In genomic region chr5:53378106-53378505, GRCm38 (mm10) we compare ENCODE assay signal across 19 mouse cellular contexts.
DNase-seq lines count a peak whose midpoint lies in the region; ATAC-seq and TF ChIP-seq lines count a peak whose summit lies in the region.
"Had no signal": no experiment of that assay in that cellular context is flagged by ENCODE, and none has a peak within 500 bp of the region (broad histone marks: within the 10 kb centered on the region; RNA-seq: fewer than 3 reads in every experiment).

No protein-coding gene starts in this region.

- peak; percentile 19; the same call in 1 of the 2 replicates for ATAC-seq in granulocyte monocyte progenitor cell, adult 5-6 weeks (replicated peaks; ENCODE audit: poor library complexity, severe bottlenecking)
- 0 out of 2 replicates have a peak, but pooled peaks have one; percentile 7 for ATAC-seq in monocyte, adult 5-6 weeks (replicated peaks; ENCODE audit: insufficient number of reproducible peaks, low FRiP score, low TSS enrichment, poor library complexity, severe bottlenecking)
- no peak for ATAC-seq in activated CD4-positive, CD25-positive, alpha-beta regulatory T cell, adult 4 months
- ATAC-seq: forebrain, embryonic 13.5 days; forebrain, postnatal 0 days; intestine, embryonic 16.5 days; Patski had no signal

- TF ChIP-seq CTCF in gastrocnemius, adult 2 months (IDR thresholded peaks at IDR 0.05) = no peak

- H3K27ac ChIP-seq in gastrocnemius, adult 2 months = peak overlapping the region; percentile 84
- H3K27ac ChIP-seq in brown adipose tissue, adult 24 weeks (replicated peaks; ENCODE audit: low read depth, low read length) = peak overlapping the region; percentile 87
- H3K27ac ChIP-seq: forebrain, embryonic 13.5 days; heart, embryonic 15.5 days; hindbrain, embryonic 14.5 days had no signal

- H3K4me1 ChIP-seq in brown adipose tissue, adult 24 weeks (ENCODE audit: control insufficient read depth, insufficient read depth, insufficient read length, low read length) = 0 out of 2 replicates have a peak, but pooled peaks cover 2% of the 10 kb centered on the region
- H3K4me1 ChIP-seq: forebrain, embryonic 13.5 days had no signal

- no peak for DNase-seq in gastrocnemius, adult 2 months
- no peak for DNase-seq in gastrocnemius, postnatal 4 days (ENCODE audit: low spot score in 2 of 2)
- DNase-seq in cerebellum, adult 9-10 months = no peak
- no peak for DNase-seq in frontal cortex, postnatal 25 days (ENCODE audit: low spot score in 2 of 2)
- DNase-seq: adrenal gland, postnatal 25 days; cerebellum, adult 18-20 months; forebrain, postnatal 0 days; gastrocnemius, postnatal 36 days; heart, postnatal 14 days had no signal

- no peak overlapping the region for H3K4me3 ChIP-seq in gastrocnemius, adult 2 months
- H3K4me3 ChIP-seq in brown adipose tissue, adult 24 weeks (ENCODE audit: insufficient read depth, low read depth, low read length) = no peak overlapping the region
- H3K4me3 ChIP-seq: forebrain, embryonic 13.5 days; heart, adult 2 months; heart, embryonic 15.5 days had no signal

- intact Hi-C loops in gastrocnemius, adult 2 months (cut with DNase I) = loop anchor here (5.0 kb wide), 1 partner anchor 139 kb away; no protein-coding TSS in a partner anchor
